Mouse (Mus musculus) cerebellum, adult 2 months (tissue): ENCODE measurements around the gene Tnr. TPM values are rescaled to one million over a fixed set of nuclear protein-coding genes. Genes with fewer than 3 reads are reported as not detected.

Source experiments
- DNase-seq, 2 experiments: peaks; one replicate each; pipeline ENCODE4 v3.0.0; 2021
- H3K27ac ChIP-seq: fragments of 200-500 bp; 2 replicates; pipeline ENCODE4 v1.5.1; 2012; ENCODE audit warnings: low read length, control low read depth, inconsistent platforms; ENCODE audit not compliant: insufficient read depth
- H3K27me3 ChIP-seq: fragments of 200-500 bp; 2 replicates; pipeline ENCODE4 v1.6.1; 2012; ENCODE audit warnings: inconsistent platforms, mild to moderate bottlenecking, low read length, moderate library complexity; ENCODE audit not compliant: control insufficient read depth, insufficient read depth
- H3K4me1 ChIP-seq: fragments of 200-500 bp; 2 replicates; pipeline ENCODE4 v1.6.1; 2011; ENCODE audit warnings: low read length; ENCODE audit not compliant: control insufficient read depth, insufficient read depth
- H3K4me3 ChIP-seq: fragments of 200-500 bp; replicated peaks from 2 replicates; pipeline ENCODE3; 2011; ENCODE audit warnings: mild to moderate bottlenecking, low read depth, low read length, control low read depth; ENCODE audit not compliant: insufficient read depth
- CTCF ChIP-seq: fragments of 200-500 bp; IDR thresholded peaks from 2 replicates; pipeline ENCODE4 v1.5.1; 2011; ENCODE audit warnings: low read depth, mild to moderate bottlenecking, control low read depth, low read length, moderate library complexity, borderline replicate concordance; ENCODE audit not compliant: insufficient read depth
- POLR2A ChIP-seq: fragments of 200-500 bp; IDR thresholded peaks from 2 replicates; pipeline ENCODE4 v1.6.1; 2011; ENCODE audit warnings: low read length, control low read depth, borderline replicate concordance; ENCODE audit not compliant: insufficient read depth
- WGBS: fragments of 180-500 bp; shearing (Covaris S2); methylation state at CpG from one replicate; pipeline ENCODE4 v1.1.7; 2018; 5-methylcytosine and 5-hydroxymethylcytosine counted together
- polyA plus RNA-seq: library from polyadenylated mRNA; depleted of rRNA; stranded (reverse); fragments of >200 nt; gene quantifications from 2 replicates; pipeline ENCODE4 v1.2.3, GENCODE M21; 2012

Gene Tnr
- polyA plus RNA-seq, 1 experiment, result 22.7 TPM

GRCm38 (mm10) chr1:159583877-159584276 lies 60.3 kb downstream of the Tnr start:
- TF ChIP-seq CTCF, result no peak
- no peak for TF ChIP-seq POLR2A
- Histone ChIP-seq H3K4me3 (no peak overlapping the region), H3K4me1 (peaks cover 10% of the 10 kb centered on the region), H3K27me3 (no peaks in the 10 kb centered on the region), H3K27ac (no peak overlapping the region)
- WGBS, result 45% methylated on average over 4 of the region's 4 CpGs
- peak in 1 of 2 experiments; percentile 20 for DNase-seq

GRCm38 (mm10) chr1:159588741-159589140 lies 65.2 kb downstream of the Tnr start:
- H3K4me1 ChIP-seq, result peaks cover 7% of the 10 kb centered on the region
- WGBS, result 78% methylated on average over 2 of the region's 2 CpGs
- TF ChIP-seq CTCF (no peak), POLR2A (no peak)
- DNase-seq, result no peak
- no peak overlapping the region for H3K4me3 ChIP-seq
- H3K27ac ChIP-seq, result no peak overlapping the region
- no peaks in the 10 kb centered on the region for H3K27me3 ChIP-seq

- peak; percentile 55 to 67 for DNase-seq
- Histone ChIP-seq H3K27me3 (no peaks in the 10 kb centered on the region), H3K4me1 (peaks cover 22% of the 10 kb centered on the region; the same call in 1 of the 2 replicates), H3K27ac (no peak overlapping the region), H3K4me3 (no peak overlapping the region)
- TF ChIP-seq CTCF (no peak), POLR2A (no peak)
- WGBS, result 61% methylated on average over 14 of the region's 14 CpGs
Measured at GRCm38 (mm10) chr1:159594099-159595058, 70.8 kb downstream of the Tnr start.

GRCm38 (mm10) chr1:159595729-159596128 lies 72.2 kb downstream of the Tnr start:
- Histone ChIP-seq H3K27me3 (no peaks in the 10 kb centered on the region), H3K27ac (no peak overlapping the region), H3K4me1 (peaks cover 22% of the 10 kb centered on the region; the same call in 1 of the 2 replicates), H3K4me3 (no peak overlapping the region)
- DNase-seq, result no peak
- no peak for TF ChIP-seq POLR2A
- no peak for TF ChIP-seq CTCF
- 82% methylated on average over 3 of the region's 3 CpGs for WGBS

GRCm38 (mm10) chr1:159596640-159597039 lies 73.1 kb downstream of the Tnr start:
- Histone ChIP-seq H3K27ac (no peak overlapping the region), H3K4me1 (peaks cover 22% of the 10 kb centered on the region; the same call in 1 of the 2 replicates), H3K27me3 (no peaks in the 10 kb centered on the region), H3K4me3 (no peak overlapping the region)
- no peak for TF ChIP-seq POLR2A
- no peak for TF ChIP-seq CTCF
- no peak for DNase-seq
- WGBS, result 76% methylated on average over 2 of the region's 2 CpGs

GRCm38 (mm10) chr1:159613561-159613960 lies 90.0 kb downstream of the Tnr start:
- Histone ChIP-seq H3K4me1 (peaks cover 12% of the 10 kb centered on the region), H3K27ac (no peak overlapping the region), H3K27me3 (no peaks in the 10 kb centered on the region), H3K4me3 (no peak overlapping the region)
- DNase-seq, result peak; percentile 34 to 41
- 44% methylated on average over 4 of the region's 4 CpGs for WGBS
- TF ChIP-seq CTCF (no peak), POLR2A (no peak)

- DNase-seq, result no peak
- 86% methylated on average over 6 of the region's 6 CpGs for WGBS
- H3K27ac ChIP-seq, result no peak overlapping the region
Measured at GRCm38 (mm10) chr1:159614062-159614601, 90.6 kb downstream of the Tnr start.

More at GRCm38 (mm10) chr1:159614062-159614601, 90.6 kb downstream of the Tnr start:
- Histone ChIP-seq H3K4me1 (peaks cover 12% of the 10 kb centered on the region), H3K27me3 (no peaks in the 10 kb centered on the region), H3K4me3 (no peak overlapping the region)
- no peak for TF ChIP-seq POLR2A
- TF ChIP-seq CTCF, result no peak
